Mouse (Mus musculus) C2C12 (cell line): ENCODE results near the gene Zbtb42. TPM values are rescaled to one million over a fixed set of nuclear protein-coding genes. Genes with fewer than 3 reads are reported as not detected.

ENCODE experiments used
- H3K27me3 ChIP-seq: one replicate; pipeline ENCODE4 v1.6.1; 2011; ENCODE audit not compliant: control insufficient read depth, insufficient read depth, insufficient read length
- H3K36me3 ChIP-seq: one replicate; pipeline ENCODE4 v1.6.1; 2011; ENCODE audit not compliant: control insufficient read depth, insufficient read depth
- H3K4me3 ChIP-seq: one replicate; pipeline ENCODE4 v1.5.1; 2011; ENCODE audit warnings: mild to moderate bottlenecking, control low read depth; ENCODE audit not compliant: poor library complexity, insufficient read depth, severe bottlenecking
- H3K79me2 ChIP-seq: one replicate; pipeline ENCODE4 v1.6.1; 2011; ENCODE audit not compliant: control insufficient read depth, insufficient read depth
- H3K79me3 ChIP-seq: one replicate; pipeline ENCODE4 v1.6.1; 2011; ENCODE audit warnings: low read depth, control low read depth
- H3ac ChIP-seq: one replicate; pipeline ENCODE3; 2011; ENCODE audit warnings: low read depth; ENCODE audit not compliant: control insufficient read depth, insufficient read length
- CEBPB ChIP-seq: IDR thresholded peaks from one replicate; pipeline ENCODE4 v1.6.1; 2011; ENCODE audit warnings: low read depth, mild to moderate bottlenecking, control low read depth, moderate library complexity
- CTCF ChIP-seq: IDR thresholded peaks from one replicate; pipeline ENCODE4 v1.5.1; 2011; ENCODE audit not compliant: control insufficient read depth, insufficient read depth, insufficient read length
- FOSL1 ChIP-seq: IDR thresholded peaks from one replicate; pipeline ENCODE4 v1.8.0; 2011; ENCODE audit warnings: mild to moderate bottlenecking, low read length; ENCODE audit not compliant: poor library complexity, insufficient read depth, severe bottlenecking
- MAX ChIP-seq: IDR thresholded peaks from one replicate; pipeline ENCODE4 v1.6.1; 2011; ENCODE audit warnings: mild to moderate bottlenecking, control low read depth
- MYOD1 ChIP-seq: IDR thresholded peaks from one replicate; pipeline ENCODE4 v1.6.1; 2011; ENCODE audit warnings: low read depth; ENCODE audit not compliant: control insufficient read depth, insufficient read length
- MYOG ChIP-seq: IDR thresholded peaks from one replicate; pipeline ENCODE4 v1.6.1; 2011; ENCODE audit not compliant: control insufficient read depth, insufficient read length; ENCODE audit errors: extremely low read depth
- USF1 ChIP-seq: IDR thresholded peaks from one replicate; pipeline ENCODE4 v1.6.1; 2011; ENCODE audit warnings: low read depth, mild to moderate bottlenecking, control low read depth, moderate library complexity
- polyA plus RNA-seq: library from polyadenylated mRNA; unstranded; fragments of >200 nt; fragmentation: generic; extraction: Trizol; gene quantifications from one replicate; pipeline ENCODE4 v1.2.1, GENCODE M21; 2012; ENCODE audit warnings: missing spikeins

Gene Zbtb42
- polyA plus RNA-seq, 1 experiment = 4.2 TPM

GRCm38 (mm10) chr12:112663716-112664115 lies 14.9 kb upstream of the Zbtb42 start:
- H3K27me3 ChIP-seq = no peaks in the 10 kb centered on the region
- no peak overlapping the region for H3ac ChIP-seq
- peaks cover 81% of the 10 kb centered on the region for H3K36me3 ChIP-seq
- H3K79me3 ChIP-seq = peaks cover 30% of the 10 kb centered on the region
- no peak overlapping the region for H3K4me3 ChIP-seq
- no peak for TF ChIP-seq MAX
- no peak for TF ChIP-seq FOSL1
- no peak for TF ChIP-seq MYOG
- no peak for TF ChIP-seq CTCF
- TF ChIP-seq USF1 = no peak
- no peak for TF ChIP-seq MYOD1
- TF ChIP-seq CEBPB = no peak
- H3K79me2 ChIP-seq = peaks cover 73% of the 10 kb centered on the region

DNA sequence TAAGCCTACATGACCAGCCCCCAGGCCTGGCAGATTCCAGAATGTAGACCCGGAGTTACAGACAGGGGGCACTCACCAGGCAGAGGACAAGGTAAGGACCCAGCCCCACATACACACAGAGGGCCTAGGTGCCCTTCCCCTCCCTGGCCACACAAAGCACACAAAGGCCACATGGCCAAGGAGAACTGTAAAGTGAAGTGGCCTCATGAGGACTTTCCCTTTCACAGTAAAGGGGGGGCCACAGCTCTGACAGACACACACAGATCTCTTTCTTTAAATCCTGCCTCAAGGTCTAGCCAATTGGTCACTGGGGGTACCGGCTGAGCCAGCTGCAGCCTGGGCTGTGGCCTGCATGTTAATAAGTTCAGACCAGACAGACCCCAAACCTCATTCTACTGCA lies 14.5 kb upstream of the Zbtb42 start:
- peaks cover 77% of the 10 kb centered on the region for H3K79me2 ChIP-seq
- H3ac ChIP-seq = no peak overlapping the region
- H3K27me3 ChIP-seq = no peaks in the 10 kb centered on the region
- TF ChIP-seq FOSL1 (no peak), MYOG (no peak), MAX (no peak), USF1 (no peak), CTCF (no peak)
- peaks cover 32% of the 10 kb centered on the region for H3K79me3 ChIP-seq
- no peak overlapping the region for H3K4me3 ChIP-seq
- peaks cover 81% of the 10 kb centered on the region for H3K36me3 ChIP-seq

GRCm38 (mm10) chr12:112664656-112665055 lies 14.0 kb upstream of the Zbtb42 start:
- peaks cover 83% of the 10 kb centered on the region for H3K79me2 ChIP-seq
- peaks cover 36% of the 10 kb centered on the region for H3K79me3 ChIP-seq
- H3K27me3 ChIP-seq = no peaks in the 10 kb centered on the region
- H3K4me3 ChIP-seq = no peak overlapping the region
- TF ChIP-seq MAX (no peak), MYOG (no peak), USF1 (no peak), CTCF (no peak), CEBPB (no peak), MYOD1 (no peak), FOSL1 (no peak)
- peaks cover 81% of the 10 kb centered on the region for H3K36me3 ChIP-seq
- H3ac ChIP-seq = no peak overlapping the region

GRCm38 (mm10) chr12:112665445-112665844 lies 13.2 kb upstream of the Zbtb42 start:
- Histone ChIP-seq H3K79me2 (peaks cover 85% of the 10 kb centered on the region), H3K36me3 (peaks cover 80% of the 10 kb centered on the region), H3ac (no peak overlapping the region), H3K79me3 (peaks cover 44% of the 10 kb centered on the region), H3K4me3 (no peak overlapping the region), H3K27me3 (no peaks in the 10 kb centered on the region)
- no peak for TF ChIP-seq CTCF
- no peak for TF ChIP-seq USF1
- no peak for TF ChIP-seq MYOG
- no peak for TF ChIP-seq MAX
- TF ChIP-seq MYOD1 = no peak
- no peak for TF ChIP-seq FOSL1
- TF ChIP-seq CEBPB = no peak

- TF ChIP-seq FOSL1 = no peak
- TF ChIP-seq MYOG = no peak
- no peak for TF ChIP-seq USF1
- TF ChIP-seq MAX = no peak
- no peak for TF ChIP-seq MYOD1
- TF ChIP-seq CTCF = no peak
- no peak for TF ChIP-seq CEBPB
- Histone ChIP-seq H3K27me3 (no peaks in the 10 kb centered on the region), H3K79me3 (peaks cover 48% of the 10 kb centered on the region), H3K4me3 (no peak overlapping the region), H3ac (no peak overlapping the region), H3K36me3 (peaks cover 82% of the 10 kb centered on the region), H3K79me2 (peaks cover 87% of the 10 kb centered on the region)
These were observed 12.6 kb upstream of the Zbtb42 start for GRCm38 (mm10) chr12:112665881-112666544.

DNA sequence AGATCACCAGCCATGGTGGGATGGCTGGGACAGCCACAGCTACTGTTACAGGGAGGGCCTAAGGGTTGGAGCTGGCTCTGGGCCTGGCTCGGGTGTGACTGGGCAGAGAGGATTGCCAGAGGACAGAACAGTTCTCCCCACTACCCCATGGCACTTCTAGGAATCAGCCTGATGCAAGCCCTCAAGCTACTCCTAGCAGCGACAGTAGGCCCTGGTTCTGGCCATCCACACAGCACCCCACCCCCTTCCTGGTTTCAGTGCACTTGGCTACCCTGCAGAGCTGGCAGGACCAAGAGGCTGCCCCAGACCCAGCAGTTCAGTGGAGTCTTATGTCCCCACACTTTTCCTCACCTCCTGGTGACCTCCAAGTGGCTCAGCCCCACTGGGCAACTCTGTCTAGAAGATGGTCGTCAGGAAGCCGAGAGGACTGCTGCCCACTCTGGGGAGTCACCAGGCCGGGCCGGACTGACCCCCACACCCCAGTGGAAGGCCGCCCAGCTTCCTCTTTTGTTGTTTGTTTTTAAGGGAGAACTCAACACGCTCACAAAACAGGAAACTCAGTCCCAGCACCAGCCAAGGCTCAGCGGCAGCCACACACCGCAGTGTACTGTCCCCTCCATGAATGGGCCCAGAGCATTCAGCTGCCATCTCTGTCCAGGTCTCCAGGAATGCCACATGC lies 10.9 kb upstream of the Zbtb42 start:
- Histone ChIP-seq H3K36me3 (peaks cover 78% of the 10 kb centered on the region), H3K79me3 (peaks cover 66% of the 10 kb centered on the region), H3K27me3 (no peaks in the 10 kb centered on the region), H3K79me2 (peaks cover 100% of the 10 kb centered on the region), H3K4me3 (no peak overlapping the region), H3ac (no peak overlapping the region)
- TF ChIP-seq CEBPB (no peak), MYOG (no peak), USF1 (no peak), CTCF (no peak)
